Mouse (Mus musculus) retina, embryonic 14.5 days (tissue): Measurements from ENCODE around the gene Nectin2.
"Not testable (repeated sequence)": the region's sequence is repeated elsewhere in the genome, so short reads cannot be mapped to it uniquely, and the experiment has no call there.

Experiments used
- DNase-seq: peaks from one replicate; pipeline ENCODE4 v3.0.0-alpha.2; 2015; ENCODE audit warnings: low spot score

Gene Nectin2

GRCm38 (mm10) chr7:19750217-19751069, at the start of gene Nectin2:
TSS of gene Nectin2 (minus strand) at chr7:19750483.
- DNase-seq, result peak; percentile 92

- peak; percentile 82 for DNase-seq
Observed at GRCm38 (mm10) chr7:19796697-19797588, 46.7 kb upstream of the Nectin2 start, which contains the start of gene Cblc. TSS of gene Cblc (minus strand) at chr7:19796809.

- no peak for DNase-seq
Observed at GRCm38 (mm10) chr7:19796254-19796653, 46.0 kb upstream of the Nectin2 start.

GRCm38 (mm10) chr7:19795236-19795635, 45.0 kb upstream of the Nectin2 start:
- DNase-seq, result no peak

- DNase-seq, result no peak
Observed at GRCm38 (mm10) chr7:19792701-19793630, 42.7 kb upstream of the Nectin2 start.

- DNase-seq, result not testable (repeated sequence)
Observed at GRCm38 (mm10) chr7:19791504-19791903, 41.2 kb upstream of the Nectin2 start.

- peak; percentile 93 for DNase-seq
Observed at GRCm38 (mm10) chr7:19789904-19790347, 39.6 kb upstream of the Nectin2 start.

GRCm38 (mm10) chr7:19785874-19786458, 35.7 kb upstream of the Nectin2 start:
- DNase-seq, result no peak

- DNase-seq, result peak; percentile 48
Observed at GRCm38 (mm10) chr7:19784764-19785535, 34.7 kb upstream of the Nectin2 start.

GRCm38 (mm10) chr7:19783630-19784029, 33.3 kb upstream of the Nectin2 start:
- DNase-seq, result no peak

GRCm38 (mm10) chr7:19782645-19783044, 32.4 kb upstream of the Nectin2 start:
- no peak for DNase-seq

- DNase-seq, result no peak
Observed at GRCm38 (mm10) chr7:19781741-19782140, 31.5 kb upstream of the Nectin2 start.

GRCm38 (mm10) chr7:19779903-19780302, 29.6 kb upstream of the Nectin2 start:
- no peak for DNase-seq

GRCm38 (mm10) chr7:19778645-19779044, 28.4 kb upstream of the Nectin2 start:
- DNase-seq, result no peak

GRCm38 (mm10) chr7:19777049-19777723, 26.9 kb upstream of the Nectin2 start:
- DNase-seq, result no peak

GRCm38 (mm10) chr7:19771682-19772081, 21.4 kb upstream of the Nectin2 start:
- no peak for DNase-seq

- DNase-seq, result peak; percentile 16
Observed at GRCm38 (mm10) chr7:19770984-19771391, 20.7 kb upstream of the Nectin2 start, which contains the start of gene Bcam. TSS of gene Bcam (minus strand) at chr7:19771016.

GRCm38 (mm10) chr7:19770375-19770754, 20.1 kb upstream of the Nectin2 start:
- peak; percentile 92 for DNase-seq
